Mouse (Mus musculus): ENCODE results near the gene Srgap3.

DNA sequence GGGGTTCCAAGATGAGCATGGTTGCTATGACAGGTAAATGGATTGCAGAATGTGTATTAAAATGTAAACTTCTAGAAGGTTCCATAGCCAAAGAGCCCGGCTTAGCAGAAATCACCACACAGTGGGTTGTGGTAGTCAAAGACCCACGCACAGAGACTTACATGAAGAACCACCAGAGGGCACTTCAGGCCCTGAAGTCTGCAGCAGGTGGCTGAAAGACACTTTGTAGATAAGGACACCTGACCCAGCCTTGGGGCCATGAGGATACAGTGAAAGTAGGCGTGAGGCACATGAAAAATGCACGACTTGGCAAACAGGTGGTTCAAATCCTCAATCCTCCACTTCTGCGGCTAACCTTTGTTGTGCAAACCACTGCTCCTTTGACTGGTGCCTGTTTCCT, 229.9 kb downstream of the Srgap3 start:
- TF ChIP-seq POLR2A (IDR thresholded peaks at IDR 0.05; ENCODE audit: low read depth, low read length) (no peak), CTCF (IDR thresholded peaks at IDR 0.05; ENCODE audit: borderline replicate concordance, insufficient read depth, low read length) (no peak)

Measured in embryonic fibroblast, embryonic 13.5 days (primary cell).